Mouse (Mus musculus): ENCODE measurements around the gene Dbt. TPM values are rescaled to one million over a fixed set of nuclear protein-coding genes. Genes with fewer than 3 reads are reported as not detected.
A peak's percentile ranks its signal among the peaks of the same experiment; 100 is the strongest.
"Not testable (repeated sequence)": the region's sequence is repeated elsewhere in the genome, so short reads cannot be mapped to it uniquely, and the experiment has no call there.

Gene Dbt
- polyA plus RNA-seq, 1 experiment: 21.1 TPM

DNA sequence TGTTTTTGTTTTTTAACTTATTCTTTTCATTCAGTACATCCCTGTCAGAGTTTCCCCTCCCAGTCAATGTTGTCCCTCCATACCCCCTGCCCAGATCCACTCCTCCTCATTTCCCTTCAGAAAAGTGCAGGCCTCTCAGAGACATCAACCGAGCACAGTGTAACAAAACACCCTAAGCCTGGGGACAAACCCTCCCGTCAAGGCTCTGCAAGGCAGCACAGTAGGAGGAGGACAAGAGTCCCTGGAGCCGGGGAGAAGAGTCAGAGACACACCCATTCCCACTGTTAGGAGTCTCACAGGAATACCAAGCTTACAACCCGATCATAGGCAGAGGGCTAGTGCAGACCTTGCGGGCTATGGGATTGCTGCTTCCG, 24.3 kb downstream of the Dbt start:
- DNase-seq (ENCODE audit: extremely low spot score in 1 of 2, low spot score in 1 of 2): no peak

DNA sequence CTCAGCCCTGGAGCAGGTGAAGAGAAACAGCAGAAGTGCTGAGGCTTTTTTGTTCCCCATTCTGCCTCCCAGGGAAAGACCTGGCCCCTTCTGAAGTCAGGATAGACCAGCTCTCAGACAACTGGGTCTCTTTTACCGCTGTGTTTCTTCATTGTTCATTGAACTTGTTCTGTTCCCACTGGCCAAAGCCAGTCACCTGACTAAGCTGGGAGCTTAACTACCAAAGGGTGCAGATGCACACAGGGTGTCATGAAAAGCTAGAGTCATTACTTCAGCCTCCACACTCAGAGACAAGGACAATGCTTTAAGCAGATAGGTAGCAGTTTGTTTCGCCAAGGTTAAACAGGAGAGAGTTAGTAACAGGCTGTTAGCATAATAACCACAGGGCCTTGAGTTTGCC, 29.2 kb downstream of the Dbt start:
- DNase-seq (ENCODE audit: extremely low spot score in 1 of 2, low spot score in 1 of 2): no peak

DNA sequence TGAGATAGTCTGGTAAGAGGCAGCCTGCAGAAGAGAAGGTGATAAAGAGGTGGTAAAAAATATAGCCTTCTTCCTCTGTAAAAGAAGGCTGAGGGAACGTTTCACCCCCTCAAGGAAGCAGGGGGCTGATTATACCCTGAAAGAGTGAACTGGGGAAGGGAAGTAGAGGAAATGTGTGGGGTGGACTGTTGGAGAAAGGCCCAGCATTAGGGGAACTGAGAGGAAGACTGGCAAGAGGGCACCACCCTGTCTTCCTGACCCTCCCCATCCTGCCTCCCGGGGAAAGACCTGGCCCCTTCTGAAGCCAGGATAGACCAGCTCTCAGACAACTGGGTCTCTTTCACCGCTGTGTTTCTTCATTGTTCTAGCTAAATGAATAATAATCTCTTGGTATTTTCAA, 29.7 kb downstream of the Dbt start:
- DNase-seq (ENCODE audit: extremely low spot score in 1 of 2, low spot score in 1 of 2): no peak

DNA sequence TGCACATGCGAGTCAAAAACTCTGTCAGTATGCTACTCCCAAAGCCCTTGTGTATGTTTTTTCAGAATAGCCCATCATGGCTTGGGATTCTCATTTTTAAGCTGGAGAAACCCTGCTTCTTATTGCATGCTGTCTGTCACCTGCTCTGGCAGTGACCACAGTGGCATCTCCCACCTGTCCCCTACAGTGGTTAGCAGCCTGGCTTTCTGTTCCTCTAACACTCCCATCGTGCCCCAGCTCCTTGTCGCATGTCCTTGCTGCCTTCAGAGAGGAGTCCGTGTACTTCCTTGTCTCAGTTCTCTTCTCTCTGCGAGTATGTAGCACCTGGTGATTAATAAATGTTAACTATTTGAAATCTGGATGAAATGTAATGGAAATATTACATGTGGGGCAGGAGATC, 34.6 kb downstream of the Dbt start:
- DNase-seq (ENCODE audit: extremely low spot score in 1 of 2, low spot score in 1 of 2): no peak

DNA sequence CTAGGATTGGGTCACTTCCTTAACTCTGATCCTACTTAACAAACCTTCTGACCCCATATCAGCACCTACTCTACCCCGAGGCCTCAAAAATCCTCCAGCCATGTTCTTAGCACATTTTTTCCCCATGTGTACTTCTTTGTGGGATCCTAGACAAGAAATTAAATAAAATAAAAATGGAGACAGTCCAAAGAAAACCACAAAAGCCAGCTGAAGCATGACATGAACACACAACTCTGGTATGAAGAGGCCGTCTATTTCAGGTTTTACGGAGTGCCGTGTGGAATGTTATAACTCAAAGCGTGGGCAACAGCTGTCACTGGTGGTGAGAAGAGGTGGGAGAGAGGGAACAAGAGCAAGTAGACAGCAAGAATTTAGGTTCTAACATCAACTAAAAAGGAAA, 38.5 kb downstream of the Dbt start:
- DNase-seq (ENCODE audit: extremely low spot score in 1 of 2, low spot score in 1 of 2): peak; percentile 13 to 30

DNA sequence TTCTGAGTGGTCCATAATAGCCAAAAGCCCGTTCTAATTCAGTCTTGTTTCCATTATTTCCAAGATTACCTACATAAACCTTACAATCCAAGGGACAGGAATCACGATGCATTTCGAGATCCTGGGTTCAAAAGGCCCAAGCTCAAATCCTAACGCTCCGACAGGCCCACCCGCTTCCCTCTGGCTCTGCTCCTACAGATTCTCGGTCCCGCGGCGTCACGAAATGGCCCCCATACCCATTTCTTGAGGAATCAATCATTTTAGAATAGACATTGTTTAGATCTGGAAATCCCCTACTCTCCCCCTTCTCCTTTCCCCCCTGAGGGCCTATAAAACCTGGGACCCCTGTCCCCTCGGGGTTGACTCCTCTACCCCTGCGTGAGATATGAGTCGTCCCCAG, 48.4 kb downstream of the Dbt start:
- not testable (repeated sequence) for DNase-seq (ENCODE audit: extremely low spot score in 1 of 2, low spot score in 1 of 2)

DNA sequence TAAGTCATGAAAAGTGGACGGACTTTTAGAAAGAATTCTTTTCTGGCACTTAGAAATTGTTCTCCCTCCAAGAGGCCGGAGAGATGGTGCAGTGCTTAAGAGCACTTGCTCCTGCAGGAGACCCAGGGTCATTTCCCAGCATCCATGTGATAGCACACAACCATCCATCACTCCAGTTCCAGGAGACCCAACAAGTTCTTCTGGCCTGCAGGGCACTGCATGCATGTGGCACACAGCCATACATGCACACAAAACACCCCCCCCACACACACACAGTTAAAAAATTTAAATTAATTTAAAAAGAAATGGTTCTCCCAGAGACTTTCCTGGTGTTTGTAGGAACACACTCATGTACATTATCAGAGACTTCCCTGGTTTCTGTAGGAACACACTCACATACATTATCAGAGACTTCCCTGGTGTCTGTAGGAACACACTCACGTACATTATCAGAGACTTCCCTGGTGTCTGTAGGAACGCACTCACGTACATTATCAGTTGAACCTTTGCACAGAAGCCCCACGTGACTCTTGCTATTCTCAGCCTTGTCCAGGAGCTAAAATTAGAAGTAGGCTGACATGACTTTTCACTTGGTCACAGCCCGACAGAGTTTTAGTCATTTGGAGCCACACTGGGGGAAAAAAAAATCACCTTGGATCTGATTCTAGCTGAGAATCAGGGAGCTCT, 49.7 kb downstream of the Dbt start, which contains the start of gene Lrrc39:
Gene Lrrc39 (plus strand): TSS at position 566 of the 687 bp plus-strand sequence.
- no peak for DNase-seq (ENCODE audit: extremely low spot score in 1 of 2, low spot score in 1 of 2)

DNA sequence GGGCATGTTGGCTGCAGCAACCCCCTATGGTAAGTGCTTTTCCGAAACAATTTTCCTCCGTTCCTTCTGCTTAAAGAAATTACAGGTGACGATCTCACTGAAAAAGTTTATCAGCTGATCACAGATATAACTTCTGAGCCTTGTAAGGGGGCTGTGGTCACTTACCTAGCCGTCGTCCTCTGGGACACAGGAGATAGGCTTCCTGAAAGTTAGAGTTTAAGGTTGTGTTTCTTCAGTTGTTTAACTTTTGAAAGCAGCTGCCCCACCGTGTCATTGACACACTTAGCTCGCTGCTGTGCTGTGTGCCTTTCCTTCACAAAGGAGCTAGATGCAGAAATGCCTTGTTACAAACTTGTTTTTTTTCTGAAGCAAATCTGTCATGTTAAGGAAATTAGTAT, 50.2 kb downstream of the Dbt start:
- no peak for DNase-seq (ENCODE audit: extremely low spot score in 1 of 2, low spot score in 1 of 2)

DNA sequence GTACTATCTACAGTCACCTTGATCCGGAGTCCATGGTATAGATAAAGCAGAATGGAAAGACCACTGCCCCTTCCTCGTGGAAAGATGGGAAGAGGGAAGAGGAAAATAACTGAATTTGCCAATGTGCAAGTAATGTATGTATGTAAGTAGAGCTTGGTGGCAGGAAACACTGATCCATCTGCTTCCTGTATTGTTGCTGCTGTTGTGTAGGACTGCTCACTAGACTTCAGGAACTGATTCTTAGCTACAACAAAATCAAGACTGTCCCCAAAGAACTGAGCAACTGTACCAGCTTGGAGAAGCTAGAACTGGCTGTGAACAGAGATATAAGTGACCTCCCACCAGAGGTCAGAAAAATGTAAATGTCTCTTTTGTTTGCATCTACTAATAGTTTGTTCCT, 57.8 kb downstream of the Dbt start:
- no peak for DNase-seq (ENCODE audit: extremely low spot score in 1 of 2, low spot score in 1 of 2)

DNA sequence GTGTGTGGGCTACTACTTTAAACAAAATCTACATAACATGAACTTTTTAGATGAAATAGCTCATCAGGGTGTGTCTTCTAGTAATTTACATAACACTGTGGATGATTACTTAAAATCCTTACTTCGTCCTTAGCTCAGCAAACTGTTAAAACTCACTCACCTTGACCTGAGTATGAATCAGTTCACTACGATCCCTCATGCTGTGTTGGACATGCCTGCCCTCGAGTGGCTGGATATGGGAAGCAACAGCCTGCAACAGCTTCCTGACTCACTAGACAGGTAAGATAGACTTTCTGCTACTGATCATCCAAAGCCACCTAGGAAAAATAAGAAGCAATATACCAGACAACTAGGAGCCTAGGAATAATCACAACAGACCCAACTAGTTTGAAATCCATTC, 64.4 kb downstream of the Dbt start:
- peak in 1 of 2 experiments; percentile 7 for DNase-seq (ENCODE audit: extremely low spot score in 1 of 2, low spot score in 1 of 2)

DNA sequence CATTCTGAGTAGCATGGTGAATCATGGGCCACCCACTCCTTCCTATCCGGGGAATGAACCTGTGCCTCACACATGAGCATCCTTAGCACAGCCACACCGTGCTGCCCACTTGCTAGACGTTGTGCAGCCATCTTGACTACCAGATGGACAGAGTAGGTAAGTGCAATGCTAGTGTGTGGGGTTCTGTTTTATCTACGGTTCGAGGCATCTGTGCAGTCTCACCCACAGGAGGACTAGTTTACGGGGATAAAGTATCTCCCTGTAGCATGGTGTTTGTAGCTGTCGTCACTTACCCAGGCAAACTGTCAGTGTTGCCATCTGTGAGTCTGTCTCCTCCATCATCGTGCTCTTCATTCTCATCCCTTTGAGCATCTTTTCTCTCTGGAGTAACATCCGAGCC, 69.3 kb downstream of the Dbt start:
- peak; percentile 47 to 67 for DNase-seq (ENCODE audit: extremely low spot score in 1 of 2, low spot score in 1 of 2)

DNA sequence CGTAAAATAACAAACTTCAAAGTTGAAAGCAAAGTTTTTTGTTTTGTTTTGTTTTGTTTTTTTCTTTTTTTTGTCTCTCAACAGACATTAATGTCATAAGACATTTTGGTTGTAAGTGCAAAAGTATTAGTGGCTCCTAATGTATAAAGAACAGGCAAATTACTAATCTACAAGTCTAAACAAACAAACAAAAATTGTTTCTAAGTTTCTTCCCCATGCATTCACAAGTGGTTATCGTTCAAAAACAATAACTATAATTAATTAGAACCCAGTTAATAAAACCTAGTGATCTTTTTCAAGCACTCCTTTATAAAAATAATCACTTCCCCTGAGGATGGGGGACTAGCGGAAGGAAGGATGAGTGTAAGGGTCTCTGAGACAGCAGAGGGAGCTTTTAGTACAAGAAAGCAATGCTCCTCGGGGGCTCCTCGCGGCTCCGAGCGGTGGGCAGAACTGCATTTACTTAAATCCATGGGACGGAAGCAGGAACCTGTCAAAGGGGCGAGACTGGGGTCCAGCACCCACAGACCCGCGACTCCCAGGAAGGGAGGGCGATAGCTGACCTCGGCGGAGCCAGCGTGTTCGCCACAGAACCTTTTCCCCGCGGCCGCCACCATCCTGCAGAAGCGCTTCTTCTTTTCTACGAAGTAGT, 81.3 kb downstream of the Dbt start:
- peak; percentile 20 to 54 for DNase-seq (ENCODE audit: extremely low spot score in 1 of 2, low spot score in 1 of 2)

DNA sequence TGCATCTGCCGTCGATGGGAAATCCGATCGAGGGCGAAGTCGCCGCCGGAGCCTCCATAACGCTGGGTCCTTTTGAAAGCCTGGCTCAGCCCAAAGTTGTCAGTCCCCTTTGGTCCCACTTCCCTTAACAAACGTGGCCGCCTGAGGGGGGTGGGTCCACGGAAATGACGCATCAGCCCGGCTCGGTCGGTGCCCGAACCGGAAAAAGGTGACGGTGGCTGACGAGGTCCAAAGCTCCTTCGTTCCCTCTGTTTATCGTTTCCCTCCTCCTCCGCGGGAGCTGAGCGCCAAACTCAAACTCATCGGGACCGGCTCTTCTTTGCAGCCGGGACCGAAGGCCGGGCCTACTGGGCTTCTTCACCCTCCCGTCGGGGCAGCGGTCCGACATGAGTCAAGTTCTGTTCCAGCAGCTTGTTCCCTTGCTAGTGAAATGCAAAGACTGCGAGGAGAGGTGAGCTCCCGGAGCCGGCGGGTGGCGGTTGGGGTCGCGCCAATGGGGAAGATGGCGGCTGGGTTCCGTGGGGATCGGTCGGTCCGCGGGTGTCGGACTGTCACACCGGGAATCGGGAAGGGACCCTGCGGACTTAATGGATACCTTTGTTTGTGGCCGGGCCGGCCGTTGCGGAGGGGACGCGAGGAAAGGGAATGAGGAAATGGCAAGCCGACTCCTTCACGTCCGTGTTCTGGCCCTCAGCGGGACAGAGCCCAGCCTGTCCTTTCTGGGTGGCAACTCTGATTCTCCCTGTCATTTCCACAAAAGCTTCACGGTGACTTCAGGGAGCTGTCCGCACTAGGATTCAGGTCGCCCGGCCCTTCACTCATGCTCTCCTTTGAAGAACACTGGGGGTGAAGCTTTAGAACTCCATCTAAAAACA, 82.1 kb downstream of the Dbt start, which contains the start of gene Sass6:
Gene Sass6 (plus strand): TSS at position 255 of the 875 bp plus-strand sequence.
- DNase-seq (ENCODE audit: extremely low spot score in 1 of 2, low spot score in 1 of 2): peak; percentile 93 to 100

DNA sequence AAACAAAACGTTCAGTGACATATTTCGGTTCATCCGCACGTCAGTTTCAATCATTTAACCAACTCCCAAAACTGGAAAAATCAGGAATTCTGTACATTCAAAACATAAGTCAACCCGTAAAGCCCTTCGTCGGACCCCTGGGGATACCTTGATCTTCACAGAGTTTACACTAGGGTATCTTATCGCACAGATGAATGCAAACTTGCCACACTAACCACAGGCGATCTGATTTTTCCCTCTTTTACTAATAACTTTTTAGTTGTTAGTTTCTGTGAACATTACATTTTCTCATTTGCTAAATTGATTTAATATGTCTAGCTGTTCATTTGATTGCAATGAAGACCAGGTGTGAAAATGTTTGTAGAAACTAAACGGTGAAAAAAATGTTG, 82.7 kb downstream of the Dbt start:
- no peak for DNase-seq (ENCODE audit: extremely low spot score in 1 of 2, low spot score in 1 of 2)

Other genes starting within 250 kb of the Dbt start
- 2.8 and 3.0 TPM in 2 replicates for gene Cdc14a, start 89.0 kb upstream of the Dbt start, polyA plus RNA-seq (2012; rRNA removed)
- gene Rtca, start 4.9 kb upstream of the Dbt start, polyA plus RNA-seq (2012; rRNA removed): 84.2 and 86.5 TPM in 2 replicates
- 0.44 and 0.66 TPM in 2 replicates for gene Lrrc39, start 49.9 kb downstream of the Dbt start, polyA plus RNA-seq (2012; rRNA removed)
- gene Sass6, start 81.9 kb downstream of the Dbt start, polyA plus RNA-seq (2012; rRNA removed): 4.8 and 5.3 TPM in 2 replicates
- gene Trmt13, start 101.5 kb downstream of the Dbt start, polyA plus RNA-seq (2012; rRNA removed): 19.2 and 22.3 TPM in 2 replicates
- gene Mfsd14a, start 149.6 kb downstream of the Dbt start, polyA plus RNA-seq (2012; rRNA removed): 41.1 and 43.1 TPM in 2 replicates
- gene Gm43191, start 168.2 kb downstream of the Dbt start, polyA plus RNA-seq (2012; rRNA removed): not detected in 2 replicates
- 12.2 and 12.7 TPM in 2 replicates for gene Slc35a3, start 199.8 kb downstream of the Dbt start, polyA plus RNA-seq (2012; rRNA removed)

All from frontal cortex, adult 2 months (tissue).